ENCODE assay signal across 18 mouse cellular contexts in the genomic region with DNA sequence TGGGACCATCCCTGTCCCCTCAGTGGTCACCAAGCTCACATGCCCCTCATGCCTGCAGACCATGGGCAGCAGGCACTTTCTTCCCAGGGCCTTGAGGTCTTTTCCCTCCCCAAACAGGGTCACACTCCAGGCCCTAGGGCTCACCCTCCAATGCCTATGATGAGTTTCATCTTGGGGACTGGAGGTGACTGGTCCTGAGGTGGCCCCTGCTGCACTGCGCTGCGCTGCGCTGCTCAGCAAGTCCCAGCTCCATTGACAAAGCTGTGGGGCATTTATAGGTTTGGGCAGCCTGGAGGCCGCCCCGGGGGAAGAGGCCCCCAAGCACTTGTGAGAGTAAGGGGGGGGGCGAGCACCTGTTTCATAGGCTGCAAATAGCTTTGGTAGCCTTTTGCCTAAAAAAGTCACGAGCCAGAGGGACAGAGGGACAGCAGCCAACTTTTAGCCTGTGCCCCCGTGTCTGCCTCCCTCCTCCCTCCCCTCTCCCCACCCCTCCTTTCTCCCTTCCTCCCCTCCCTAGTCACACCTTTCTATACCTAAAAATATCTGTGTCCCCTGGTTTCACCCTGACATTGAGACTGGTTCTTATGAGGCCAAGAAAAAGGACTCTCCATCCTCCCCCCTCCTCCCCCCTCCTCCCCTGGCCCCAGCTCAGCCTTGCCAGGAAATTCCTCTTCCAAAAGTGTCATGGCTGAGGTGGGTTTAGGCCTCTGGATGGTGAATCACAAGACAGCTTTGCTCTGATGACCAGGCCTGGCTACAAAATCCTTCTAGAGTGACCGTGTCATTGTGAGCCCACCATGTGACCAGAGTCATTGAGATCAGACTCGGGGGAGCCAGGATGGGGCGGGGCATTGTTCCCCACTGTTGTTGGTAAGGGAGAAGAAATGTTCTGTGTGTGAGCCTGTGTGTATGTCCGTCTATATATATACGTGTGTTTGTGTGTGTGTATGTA. TPM values are rescaled to one million over a fixed set of nuclear protein-coding genes. Genes with fewer than 3 reads are reported as not detected.
DNase-seq lines count a peak whose midpoint lies in the region; ATAC-seq and TF ChIP-seq lines count a peak whose summit lies in the region.
"Had no signal": no experiment of that assay in that cellular context is flagged by ENCODE, and none has a peak within 500 bp of the region (broad histone marks: within the 10 kb centered on the region; RNA-seq: fewer than 3 reads in every experiment).

TSS of gene Nmrk2 (minus strand) at position 245 of the 952 bp plus-strand sequence.

- H3K27ac ChIP-seq in liver, embryonic 12.5 days: peak within 1 kb of the TSS; percentile 38; the same call in 1 of the 2 replicates
- no peak within 1 kb of the TSS; the same call in 1 of the 2 replicates for H3K27ac ChIP-seq in liver, embryonic 11.5 days (ENCODE audit: low read depth, low read length)
- peak within 1 kb of the TSS; percentile 98 for H3K27ac ChIP-seq in heart, postnatal 0 days (ENCODE audit: low read depth)
- H3K27ac ChIP-seq in forebrain, embryonic 10.5 days: no peak within 1 kb of the TSS
- H3K27ac ChIP-seq: left cerebral cortex, adult 2 months; limb, embryonic 15.5 days; midbrain, embryonic 12.5 days had no signal

- H3K27me3 ChIP-seq in liver, embryonic 12.5 days (replicated peaks): peaks cover 52% of the 10 kb centered on the region
- peaks cover 19% of the 10 kb centered on the region for H3K27me3 ChIP-seq in liver, embryonic 11.5 days (replicated peaks; ENCODE audit: control insufficient read depth, insufficient read depth, low read length)
- no peaks in the 10 kb centered on the region for H3K27me3 ChIP-seq in heart, postnatal 0 days (ENCODE audit: control insufficient read depth, insufficient read depth, low read length)
- H3K27me3 ChIP-seq in forebrain, embryonic 10.5 days (ENCODE audit: poor library complexity, severe bottlenecking): peaks cover 29% of the 10 kb centered on the region

- H3K4me2 ChIP-seq in liver, embryonic 12.5 days: no peak within 1 kb of the TSS
- no peak within 1 kb of the TSS for H3K4me2 ChIP-seq in liver, embryonic 11.5 days
- H3K4me2 ChIP-seq in heart, postnatal 0 days (ENCODE audit: low read depth, low read length): peak within 1 kb of the TSS; percentile 19
- H3K4me2 ChIP-seq: limb, embryonic 15.5 days; midbrain, embryonic 12.5 days had no signal

- no peak for DNase-seq in liver, embryonic 11.5 days (ENCODE audit: low spot score)
- peak; percentile 47 for DNase-seq in NIH3T3 (ENCODE audit: low read depth)
- DNase-seq in gastrocnemius, postnatal 25 days: peak; percentile 80
- peak; percentile 93 for DNase-seq in heart, postnatal 0 days (ENCODE audit: low spot score)
- DNase-seq in left cerebral cortex, adult 8-10 months (ENCODE audit: low spot score in 2 of 2): no peak
- DNase-seq in forebrain, embryonic 10.5 days (ENCODE audit: extremely low spot score, low spot score): no peak
- DNase-seq in cerebellum, adult 9-10 months: no peak
- DNase-seq: cerebellum, adult 11 months; kidney, adult 2 months; kidney, postnatal 36 days; thymus, postnatal 25 days had no signal

- 0 out of 2 replicates have a peak, but pooled peaks have one; percentile 2 for TF ChIP-seq CTCF in heart, postnatal 0 days (IDR thresholded peaks at IDR 0.05; ENCODE audit: low read depth)

- H3K4me3 ChIP-seq in liver, embryonic 12.5 days: no peak within 1 kb of the TSS
- no peak within 1 kb of the TSS for H3K4me3 ChIP-seq in liver, embryonic 11.5 days (ENCODE audit: low read depth, low read length)
- H3K4me3 ChIP-seq in heart, postnatal 0 days (ENCODE audit: low read depth, low read length): no peak within 1 kb of the TSS
- H3K4me3 ChIP-seq in forebrain, embryonic 10.5 days: no peak within 1 kb of the TSS
- H3K4me3 ChIP-seq: erythroblast, embryonic 14.5 days; left cerebral cortex, adult 2 months; limb, embryonic 15.5 days; midbrain, embryonic 12.5 days had no signal

- no peak for ATAC-seq in liver, embryonic 12.5 days
- no peak for ATAC-seq in liver, embryonic 11.5 days (replicated peaks; ENCODE audit: low FRiP score)
- ATAC-seq in heart, postnatal 0 days (ENCODE audit: insufficient read depth, low read depth): peak; percentile 57
- ATAC-seq: CD4-positive, CD25-positive, alpha-beta regulatory T cell, adult 4 months had no signal

- peak; percentile 95 for TF ChIP-seq EP300 in heart, postnatal 0 days (IDR thresholded peaks at IDR 0.05; ENCODE audit: low read depth)

- H3K9ac ChIP-seq in liver, embryonic 12.5 days: no peak within 1 kb of the TSS; the same call in 1 of the 2 replicates
- H3K9ac ChIP-seq in liver, embryonic 11.5 days (ENCODE audit: low read depth, low read length): no peak within 1 kb of the TSS
- H3K9ac ChIP-seq in heart, postnatal 0 days (replicated peaks; ENCODE audit: low read depth, low read length): peak within 1 kb of the TSS; percentile 47
- H3K9ac ChIP-seq: limb, embryonic 15.5 days; midbrain, embryonic 12.5 days had no signal

- peaks cover 29% of the 10 kb centered on the region for H3K4me1 ChIP-seq in liver, embryonic 12.5 days
- peaks cover 8% of the 10 kb centered on the region; the same call in 1 of the 2 replicates for H3K4me1 ChIP-seq in liver, embryonic 11.5 days (replicated peaks; ENCODE audit: control insufficient read depth, insufficient read depth, low read length)
- H3K4me1 ChIP-seq in heart, postnatal 0 days (ENCODE audit: control insufficient read depth, insufficient read depth): peaks cover 29% of the 10 kb centered on the region
- H3K4me1 ChIP-seq in forebrain, embryonic 10.5 days: peaks cover 10% of the 10 kb centered on the region
- H3K4me1 ChIP-seq: midbrain, embryonic 12.5 days had no signal

- WGBS in liver, embryonic 12.5 days (ENCODE audit: insufficient replicate concordance): 66% methylated on average over 13 of the region's 13 CpGs
- WGBS in liver, embryonic 11.5 days: 67% methylated on average over 13 of the region's 13 CpGs
- WGBS in heart, postnatal 0 days: 31% methylated on average over 13 of the region's 13 CpGs
- WGBS in forebrain, embryonic 10.5 days: 64% methylated on average over 13 of the region's 13 CpGs

- no peaks in the 10 kb centered on the region for H3K9me3 ChIP-seq in liver, embryonic 12.5 days (replicated peaks)
- H3K9me3 ChIP-seq in liver, embryonic 11.5 days (ENCODE audit: control insufficient read depth, low read length): no peaks in the 10 kb centered on the region
- H3K9me3 ChIP-seq in heart, postnatal 0 days (replicated peaks; ENCODE audit: control insufficient read depth, low read length): no peaks in the 10 kb centered on the region
- no peaks in the 10 kb centered on the region for H3K9me3 ChIP-seq in forebrain, embryonic 10.5 days
- H3K9me3 ChIP-seq: limb, embryonic 15.5 days; midbrain, embryonic 12.5 days had no signal

- H3K36me3 ChIP-seq in liver, embryonic 12.5 days: no peaks in the 10 kb centered on the region
- no peaks in the 10 kb centered on the region for H3K36me3 ChIP-seq in liver, embryonic 11.5 days (ENCODE audit: control insufficient read depth, insufficient read depth, low read length)
- no peaks in the 10 kb centered on the region for H3K36me3 ChIP-seq in heart, postnatal 0 days (replicated peaks; ENCODE audit: control insufficient read depth, insufficient read depth, low read length)
- H3K36me3 ChIP-seq in forebrain, embryonic 10.5 days (replicated peaks): no peaks in the 10 kb centered on the region
- H3K36me3 ChIP-seq: limb, embryonic 15.5 days had no signal

RNA-seq across cellular contexts. Expression of gene Nmrk2, which starts in this region (rescaled TPM):
- not detected in 2 replicates for polyA plus RNA-seq in liver, embryonic 12.5 days (2016; fragmentation: Nextera tagmentation; extraction: Ambion mirVana)
- polyA plus RNA-seq in liver, embryonic 11.5 days (2014; fragmentation: Nextera tagmentation; extraction: Ambion mirVana): not detected in 2 replicates
- 10 to 100 TPM; 41.1 to 57.7 TPM for total RNA-seq in gastrocnemius, postnatal 25 days (2021)
- total RNA-seq in heart, postnatal 0 days (2014; rRNA removed; ENCODE audit: low replicate concordance): 30.5 and 35.2 TPM in 2 replicates
- polyA plus RNA-seq in heart, postnatal 0 days (2015; fragmentation: Nextera tagmentation; extraction: Ambion mirVana): 13.0 and 14.2 TPM in 2 replicates
- under 1 TPM in 1 of 4 experiments, not detected in 3; 0.18 TPM for total RNA-seq in left cerebral cortex, adult 8-10 months (2022)
- not detected in 2 replicates for polyA plus RNA-seq in forebrain, embryonic 10.5 days (2016; fragmentation: Nextera tagmentation; extraction: Ambion mirVana)
- polyA plus RNA-seq: erythroblast, embryonic 14.5 days; midbrain, embryonic 12.5 days; small intestine, adult 2 months had no signal

Comparison
In these comparisons a context has a peak if more than half of its experiments do, and no peak if none do; other contexts are left out.
1. RNA of gene Nmrk2 (total RNA-seq): 41.1 to 57.7 TPM in gastrocnemius, postnatal 25 days and 30.5 to 35.2 TPM in heart, postnatal 0 days; 0.18 TPM in left cerebral cortex, adult 8-10 months; every median in the first group is over 10 times any median in the second.
2. RNA of gene Nmrk2 (polyA plus RNA-seq): 13.0 to 14.2 TPM in heart, postnatal 0 days; not detected in liver, embryonic 11.5 days, not detected in forebrain, embryonic 10.5 days and not detected in liver, embryonic 12.5 days; every median in the first group is over 10 times any median in the second.
3. H3K27ac ChIP-seq: peak in liver, embryonic 12.5 days (single experiment) and heart, postnatal 0 days (single experiment); none in liver, embryonic 11.5 days (single experiment) and forebrain, embryonic 10.5 days (single experiment).
4. DNase-seq: peak in NIH3T3 (single experiment), gastrocnemius, postnatal 25 days (single experiment) and heart, postnatal 0 days (single experiment); none in liver, embryonic 11.5 days (single experiment), left cerebral cortex, adult 8-10 months (0 of 2), forebrain, embryonic 10.5 days (single experiment) and cerebellum, adult 9-10 months (single experiment).